Mouse (Mus musculus): ENCODE data around the gene Klf7. TPM values are rescaled to one million over a fixed set of nuclear protein-coding genes. Genes with fewer than 3 reads are reported as not detected.

Gene Klf7
- polyA plus RNA-seq, 1 experiment from 2014 or later = 6.2 TPM

- H3K4me1 ChIP-seq (replicated peaks) = no peaks in the 10 kb centered on the region
- WGBS (ENCODE audit: insufficient replicate concordance) = 62% methylated on average over 2 of the region's 2 CpGs
- no peak for ATAC-seq (ENCODE audit: insufficient read depth)
- no peak overlapping the region for H3K4me3 ChIP-seq (replicated peaks)
- H3K27me3 ChIP-seq = no peaks in the 10 kb centered on the region
- H3K27ac ChIP-seq (replicated peaks) = no peak overlapping the region
- no peaks in the 10 kb centered on the region for H3K36me3 ChIP-seq (replicated peaks)
- H3K9ac ChIP-seq = no peak overlapping the region
- H3K9me3 ChIP-seq (replicated peaks) = no peaks in the 10 kb centered on the region
- H3K4me2 ChIP-seq = no peak overlapping the region
Observed at GRCm38 (mm10) chr1:63998139-63998538, 123.9 kb downstream of the Klf7 start.

DNA sequence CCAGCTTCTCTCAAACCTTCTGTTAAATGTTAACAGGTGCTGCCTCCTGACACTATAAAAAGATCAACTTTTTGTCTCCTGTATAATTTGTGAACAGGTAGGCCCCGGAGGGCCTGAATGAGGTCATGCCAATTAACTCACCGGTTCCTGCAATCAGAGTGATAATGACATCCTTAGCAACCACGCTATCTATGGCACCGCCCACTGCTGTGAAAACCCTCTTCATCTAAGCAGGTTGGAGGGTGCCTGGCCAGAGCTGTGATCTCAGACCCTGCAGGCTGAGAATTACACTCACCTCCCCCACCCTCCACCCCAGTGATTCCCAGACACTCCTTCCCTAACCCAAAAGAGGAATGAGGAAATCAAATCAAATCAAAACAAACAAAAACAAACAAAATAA, 126.3 kb downstream of the Klf7 start:
- H3K36me3 ChIP-seq (replicated peaks) = no peaks in the 10 kb centered on the region
- no peak overlapping the region for H3K4me2 ChIP-seq
- no peak for ATAC-seq (ENCODE audit: insufficient read depth)
- H3K4me3 ChIP-seq (replicated peaks) = no peak overlapping the region
- H3K27ac ChIP-seq (replicated peaks) = no peak overlapping the region
- no peaks in the 10 kb centered on the region for H3K27me3 ChIP-seq
- no peaks in the 10 kb centered on the region for H3K9me3 ChIP-seq (replicated peaks)
- 30% methylated on average over 4 of the region's 4 CpGs for WGBS (ENCODE audit: insufficient replicate concordance)
- no peak overlapping the region for H3K9ac ChIP-seq
- H3K4me1 ChIP-seq (replicated peaks) = no peaks in the 10 kb centered on the region

GRCm38 (mm10) chr1:63995137-63995492, 127.0 kb downstream of the Klf7 start:
- no peaks in the 10 kb centered on the region for H3K27me3 ChIP-seq
- H3K4me1 ChIP-seq (replicated peaks) = no peaks in the 10 kb centered on the region
- no peak for ATAC-seq (ENCODE audit: insufficient read depth)
- WGBS (ENCODE audit: insufficient replicate concordance) = 44% methylated on average over 5 of the region's 5 CpGs
- H3K27ac ChIP-seq (replicated peaks) = no peak overlapping the region
- no peaks in the 10 kb centered on the region for H3K36me3 ChIP-seq (replicated peaks)
- H3K9ac ChIP-seq = no peak overlapping the region
- H3K4me2 ChIP-seq = no peak overlapping the region; the same call in 1 of the 2 replicates
- no peaks in the 10 kb centered on the region for H3K9me3 ChIP-seq (replicated peaks)
- no peak overlapping the region for H3K4me3 ChIP-seq (replicated peaks)

DNA sequence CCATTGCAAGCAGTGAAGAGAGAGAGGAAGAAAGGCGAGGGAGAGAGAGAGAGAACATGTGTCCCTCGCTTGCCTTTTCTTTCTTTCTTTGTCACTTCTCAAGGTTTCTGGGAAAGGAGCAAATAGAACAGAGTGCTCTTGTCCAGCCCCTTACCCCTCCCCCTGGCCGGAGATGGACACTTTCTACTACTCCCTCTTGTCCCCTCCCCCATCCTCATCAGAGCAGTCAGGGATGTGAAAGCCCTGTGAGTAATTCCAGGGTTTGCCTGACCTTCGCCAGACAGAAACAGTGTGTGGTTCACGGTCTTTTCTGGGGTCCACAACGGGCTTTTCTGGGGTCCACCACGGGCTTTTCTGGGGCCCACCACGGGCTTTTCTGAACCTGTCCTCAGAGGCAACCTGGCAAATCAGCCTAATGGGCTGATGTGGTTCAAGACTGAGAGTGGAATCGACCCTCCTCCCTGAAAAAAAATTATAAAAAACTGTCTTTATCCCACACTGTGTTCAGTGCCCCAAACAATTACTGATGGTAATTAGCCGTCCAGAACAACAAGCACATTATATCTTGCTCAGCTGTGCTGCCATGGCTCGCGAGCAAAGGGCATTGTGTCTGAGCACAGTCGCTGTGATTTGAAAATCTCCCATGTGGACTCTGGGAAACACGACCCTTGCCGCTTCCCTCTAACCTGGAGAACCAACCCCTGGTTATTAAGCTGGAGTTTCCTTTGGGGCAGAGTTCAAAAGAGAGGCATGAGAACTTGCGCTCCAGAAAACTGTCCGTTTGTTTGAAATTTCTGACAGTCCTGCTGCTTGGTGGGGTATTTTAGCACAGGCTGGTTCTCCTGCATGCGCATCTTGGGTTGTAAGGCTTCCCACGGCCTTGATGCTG, 127.6 kb downstream of the Klf7 start:
- WGBS (ENCODE audit: insufficient replicate concordance) = 40% methylated on average over 19 of the region's 19 CpGs
- no peak overlapping the region for H3K9ac ChIP-seq
- no peak overlapping the region; the same call in 1 of the 2 replicates for H3K4me2 ChIP-seq
- H3K4me3 ChIP-seq (replicated peaks) = no peak overlapping the region
- no peaks in the 10 kb centered on the region for H3K9me3 ChIP-seq (replicated peaks)
- no peaks in the 10 kb centered on the region for H3K36me3 ChIP-seq (replicated peaks)
- no peaks in the 10 kb centered on the region for H3K4me1 ChIP-seq (replicated peaks)
- no peak for ATAC-seq (ENCODE audit: insufficient read depth)
- no peaks in the 10 kb centered on the region for H3K27me3 ChIP-seq
- no peak overlapping the region for H3K27ac ChIP-seq (replicated peaks)

DNA sequence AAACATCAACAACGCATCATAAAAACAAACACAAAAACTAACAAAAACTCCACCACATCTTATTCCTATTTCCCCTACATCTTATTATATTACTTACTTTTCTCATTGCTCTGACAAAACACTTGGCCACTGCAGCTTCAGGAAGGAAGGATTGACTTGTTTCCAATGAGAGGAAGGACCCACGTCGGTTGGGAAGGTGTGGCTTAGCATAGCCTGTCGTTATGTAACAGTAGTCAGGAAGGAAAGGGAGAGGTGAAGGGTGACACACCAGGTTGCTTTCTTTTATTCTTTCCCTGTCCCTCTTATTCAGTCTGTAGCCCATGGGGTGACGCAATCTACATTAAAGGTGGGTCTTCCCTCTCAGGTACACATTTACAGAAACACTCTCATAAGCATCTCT, 129.6 kb downstream of the Klf7 start:
- Histone ChIP-seq H3K9me3 (replicated peaks) (no peaks in the 10 kb centered on the region), H3K27me3 (no peaks in the 10 kb centered on the region), H3K4me3 (replicated peaks) (no peak overlapping the region), H3K27ac (replicated peaks) (no peak overlapping the region), H3K9ac (no peak overlapping the region), H3K4me2 (no peak overlapping the region), H3K36me3 (replicated peaks) (no peaks in the 10 kb centered on the region), H3K4me1 (replicated peaks) (no peaks in the 10 kb centered on the region)
- ATAC-seq (ENCODE audit: insufficient read depth) = no peak
- 34% methylated on average over 5 of the region's 5 CpGs for WGBS (ENCODE audit: insufficient replicate concordance)

GRCm38 (mm10) chr1:63990416-63990815, 131.7 kb downstream of the Klf7 start:
- ATAC-seq (ENCODE audit: insufficient read depth) = no peak
- Histone ChIP-seq H3K4me2 (no peak overlapping the region), H3K4me1 (replicated peaks) (no peaks in the 10 kb centered on the region), H3K36me3 (replicated peaks) (no peaks in the 10 kb centered on the region), H3K27me3 (no peaks in the 10 kb centered on the region), H3K9me3 (replicated peaks) (no peaks in the 10 kb centered on the region), H3K4me3 (replicated peaks) (no peak overlapping the region), H3K27ac (replicated peaks) (no peak overlapping the region), H3K9ac (no peak overlapping the region)
- 71% methylated on average over 6 of the region's 6 CpGs for WGBS (ENCODE audit: insufficient replicate concordance)

DNA sequence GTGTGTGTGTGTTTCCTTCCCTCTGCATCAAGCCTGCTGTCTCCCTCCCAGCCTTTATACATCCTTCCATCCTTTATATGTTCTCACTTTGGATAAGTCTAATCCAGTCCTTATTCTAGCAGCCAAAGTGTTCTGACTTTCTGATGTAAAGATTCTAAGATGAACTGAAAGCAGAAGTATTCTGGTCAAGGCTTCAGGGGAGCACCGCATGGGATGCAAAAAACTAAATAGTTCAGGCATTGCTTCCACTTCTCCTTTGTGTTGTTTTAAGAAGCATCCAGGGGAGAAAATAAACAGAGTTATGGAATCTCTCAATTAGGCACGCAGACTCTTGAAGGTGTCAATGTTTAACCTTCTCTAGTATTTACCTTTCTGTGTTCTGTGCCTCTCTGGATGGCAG, 141.3 kb downstream of the Klf7 start:
- Histone ChIP-seq H3K9me3 (replicated peaks) (no peaks in the 10 kb centered on the region), H3K27ac (replicated peaks) (no peak overlapping the region), H3K9ac (no peak overlapping the region), H3K27me3 (no peaks in the 10 kb centered on the region), H3K4me2 (no peak overlapping the region), H3K4me1 (replicated peaks) (no peaks in the 10 kb centered on the region), H3K4me3 (replicated peaks) (no peak overlapping the region), H3K36me3 (replicated peaks) (no peaks in the 10 kb centered on the region)
- WGBS (ENCODE audit: insufficient replicate concordance) = 36% methylated on average over 2 of the region's 2 CpGs
- ATAC-seq (ENCODE audit: insufficient read depth) = no peak

Small RNAs within 50 kb of the gene (microRNA-seq; reads per million reads assigned to microRNA genes)
- not detected for gene Mir6899

Measured in liver, embryonic 15.5 days (tissue).